Mouse (Mus musculus) embryonic facial prominence, embryonic 12.5 days (tissue): Measurements from ENCODE around the gene Sh3kbp1. TPM values are rescaled to one million over a fixed set of nuclear protein-coding genes. Genes with fewer than 3 reads are reported as not detected.

ENCODE experiments used
- ATAC-seq: fragments of 200-750 bp; cut with Nextera tagmentation; 2 replicates; pipeline ENCODE4 v1.8.0; 2017; ENCODE audit not compliant: insufficient number of reproducible peaks, insufficient read depth, low FRiP score, low TSS enrichment
- H3K27ac ChIP-seq: fragments of 300-500 bp; sonication (generic); 2 replicates; pipeline ENCODE4 v1.5.1; 2016; ENCODE audit warnings: mild to moderate bottlenecking
- H3K27me3 ChIP-seq: fragments of 300-500 bp; sonication (generic); 2 replicates; pipeline ENCODE4 v1.6.1; 2016; ENCODE audit warnings: mild to moderate bottlenecking, moderate library complexity
- H3K36me3 ChIP-seq: fragments of 300-500 bp; sonication (generic); 2 replicates; pipeline ENCODE4 v1.6.1; 2016; ENCODE audit warnings: mild to moderate bottlenecking
- H3K4me1 ChIP-seq: fragments of 300-500 bp; sonication (generic); 2 replicates; pipeline ENCODE4 v1.6.1; 2016
- H3K4me2 ChIP-seq: fragments of 300-500 bp; sonication (generic); replicated peaks from 2 replicates; pipeline ENCODE4 v1.6.1; 2016; ENCODE audit warnings: mild to moderate bottlenecking, moderate library complexity
- H3K4me3 ChIP-seq: fragments of 300-500 bp; sonication (generic); 2 replicates; pipeline ENCODE4 v1.5.1; 2016; ENCODE audit warnings: mild to moderate bottlenecking
- H3K9ac ChIP-seq: fragments of 300-500 bp; sonication (generic); 2 replicates; pipeline ENCODE4 v1.6.1; 2016; ENCODE audit warnings: mild to moderate bottlenecking, moderate library complexity
- H3K9me3 ChIP-seq: fragments of 300-500 bp; sonication (generic); 2 replicates; pipeline ENCODE4 v1.6.1; 2016; ENCODE audit warnings: mild to moderate bottlenecking, moderate library complexity
- WGBS: fragments of 180-500 bp; shearing (Covaris S2); methylation state at CpG from one replicate; pipeline ENCODE4 v1.1.7; 2016; 5-methylcytosine and 5-hydroxymethylcytosine counted together
- polyA plus RNA-seq: library from polyadenylated mRNA; unstranded; fragments of >200 nt; fragmentation: Nextera tagmentation; extraction: Ambion mirVana; gene quantifications from 2 replicates; pipeline ENCODE4 v1.2.1, GENCODE M21; 2016

Gene Sh3kbp1
- polyA plus RNA-seq, 1 experiment from 2014 or later, result 39.9 TPM

GRCm38 (mm10) chrX:159711070-159712029, 84.3 kb downstream of the Sh3kbp1 start:
- no peaks in the 10 kb centered on the region; the same call in 1 of the 2 replicates for H3K27me3 ChIP-seq
- no peaks in the 10 kb centered on the region for H3K36me3 ChIP-seq
- H3K9ac ChIP-seq, result no peak overlapping the region
- no peaks in the 10 kb centered on the region for H3K9me3 ChIP-seq
- H3K4me3 ChIP-seq, result no peak overlapping the region
- no peak overlapping the region for H3K4me2 ChIP-seq
- WGBS, result 82% methylated on average over 13 of the region's 13 CpGs
- no peak overlapping the region for H3K27ac ChIP-seq
- ATAC-seq, result no peak
- peaks cover 4% of the 10 kb centered on the region; the same call in 1 of the 2 replicates for H3K4me1 ChIP-seq

- H3K4me2 ChIP-seq, result no peak overlapping the region
Measured at GRCm38 (mm10) chrX:159713191-159713590, 86.1 kb downstream of the Sh3kbp1 start.

DNA sequence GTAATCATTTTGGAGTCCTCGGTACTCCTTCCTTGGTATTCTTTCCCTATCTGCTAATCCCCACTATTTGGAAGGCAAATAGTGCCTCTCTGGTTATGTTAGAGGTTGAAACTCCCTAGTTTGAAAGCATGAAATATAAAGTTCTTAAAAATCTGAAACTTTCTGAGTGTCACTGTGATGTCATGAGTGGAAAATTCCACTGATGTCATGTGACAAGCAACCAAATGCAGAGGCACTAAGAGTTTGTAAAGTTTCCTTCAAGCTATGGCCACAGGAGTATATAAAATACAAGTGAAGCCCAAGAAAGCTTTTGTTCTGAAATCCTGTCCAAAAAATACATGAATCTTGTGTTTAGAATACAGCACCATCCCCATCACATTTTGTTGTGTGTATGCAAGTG, 94.3 kb downstream of the Sh3kbp1 start:
- 82% methylated on average over 1 of the region's 1 CpGs for WGBS
- no peak for ATAC-seq
- Histone ChIP-seq H3K9ac (no peak overlapping the region), H3K27me3 (no peaks in the 10 kb centered on the region), H3K4me1 (no peaks in the 10 kb centered on the region), H3K4me3 (no peak overlapping the region), H3K9me3 (no peaks in the 10 kb centered on the region), H3K27ac (no peak overlapping the region), H3K4me2 (no peak overlapping the region), H3K36me3 (no peaks in the 10 kb centered on the region)

More at GRCm38 (mm10) chrX:159713191-159713590, 86.1 kb downstream of the Sh3kbp1 start:
- peaks cover 4% of the 10 kb centered on the region; the same call in 1 of the 2 replicates for H3K4me1 ChIP-seq
- H3K4me3 ChIP-seq, result no peak overlapping the region
- no peaks in the 10 kb centered on the region; the same call in 1 of the 2 replicates for H3K27me3 ChIP-seq
- ATAC-seq, result no peak
- no peaks in the 10 kb centered on the region for H3K9me3 ChIP-seq
- no peak overlapping the region for H3K9ac ChIP-seq
- H3K36me3 ChIP-seq, result no peaks in the 10 kb centered on the region
- no peak overlapping the region for H3K27ac ChIP-seq
- WGBS, result 87% methylated on average over 2 of the region's 2 CpGs

DNA sequence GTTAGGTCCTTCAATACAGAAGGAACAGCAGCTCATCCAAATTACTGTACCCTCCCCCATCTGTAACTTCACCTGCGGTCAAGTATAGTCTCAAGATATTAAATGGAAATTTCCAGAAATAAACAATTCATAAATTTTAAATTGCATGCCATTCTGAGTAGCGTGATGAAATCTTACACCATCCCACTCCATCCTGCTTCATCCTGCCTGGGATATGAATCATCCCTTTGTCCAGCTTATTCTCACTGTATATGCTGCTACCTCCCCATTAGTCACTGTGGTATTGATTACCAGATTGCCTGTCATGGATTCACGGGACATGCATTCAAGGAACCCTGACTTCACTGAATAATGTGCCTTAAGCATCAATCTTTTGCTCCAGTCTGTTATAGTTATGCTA, 104.3 kb downstream of the Sh3kbp1 start:
- Histone ChIP-seq H3K36me3 (no peaks in the 10 kb centered on the region), H3K4me3 (no peak overlapping the region), H3K4me2 (no peak overlapping the region), H3K4me1 (no peaks in the 10 kb centered on the region), H3K27me3 (peaks cover 3% of the 10 kb centered on the region; the same call in 1 of the 2 replicates), H3K9me3 (no peaks in the 10 kb centered on the region), H3K9ac (no peak overlapping the region), H3K27ac (no peak overlapping the region)
- 75% methylated on average over 3 of the region's 3 CpGs for WGBS
- ATAC-seq, result no peak

- H3K4me3 ChIP-seq, result no peak overlapping the region
- H3K27me3 ChIP-seq, result peaks cover 3% of the 10 kb centered on the region; the same call in 1 of the 2 replicates
- no peak for ATAC-seq
- H3K4me2 ChIP-seq, result no peak overlapping the region
- no peak overlapping the region for H3K9ac ChIP-seq
- no peaks in the 10 kb centered on the region for H3K9me3 ChIP-seq
- H3K36me3 ChIP-seq, result no peaks in the 10 kb centered on the region
- H3K4me1 ChIP-seq, result no peaks in the 10 kb centered on the region
- 76% methylated on average over 3 of the region's 3 CpGs for WGBS
- no peak overlapping the region for H3K27ac ChIP-seq
Measured at GRCm38 (mm10) chrX:159732845-159733244, 105.8 kb downstream of the Sh3kbp1 start.

GRCm38 (mm10) chrX:159733948-159734347, 106.9 kb downstream of the Sh3kbp1 start:
- H3K4me3 ChIP-seq, result no peak overlapping the region
- WGBS, result 73% methylated on average over 2 of the region's 2 CpGs
- H3K27me3 ChIP-seq, result peaks cover 3% of the 10 kb centered on the region; the same call in 1 of the 2 replicates
- H3K9ac ChIP-seq, result no peak overlapping the region
- no peak overlapping the region for H3K27ac ChIP-seq
- H3K9me3 ChIP-seq, result no peaks in the 10 kb centered on the region
- no peak overlapping the region for H3K4me2 ChIP-seq
- no peak for ATAC-seq
- H3K36me3 ChIP-seq, result no peaks in the 10 kb centered on the region
- no peaks in the 10 kb centered on the region for H3K4me1 ChIP-seq

- Histone ChIP-seq H3K27ac (no peak overlapping the region), H3K27me3 (peaks cover 3% of the 10 kb centered on the region; the same call in 1 of the 2 replicates)
- WGBS, result 55% methylated on average over 6 of the region's 6 CpGs
Measured at GRCm38 (mm10) chrX:159735513-159736099, 108.5 kb downstream of the Sh3kbp1 start.

DNA sequence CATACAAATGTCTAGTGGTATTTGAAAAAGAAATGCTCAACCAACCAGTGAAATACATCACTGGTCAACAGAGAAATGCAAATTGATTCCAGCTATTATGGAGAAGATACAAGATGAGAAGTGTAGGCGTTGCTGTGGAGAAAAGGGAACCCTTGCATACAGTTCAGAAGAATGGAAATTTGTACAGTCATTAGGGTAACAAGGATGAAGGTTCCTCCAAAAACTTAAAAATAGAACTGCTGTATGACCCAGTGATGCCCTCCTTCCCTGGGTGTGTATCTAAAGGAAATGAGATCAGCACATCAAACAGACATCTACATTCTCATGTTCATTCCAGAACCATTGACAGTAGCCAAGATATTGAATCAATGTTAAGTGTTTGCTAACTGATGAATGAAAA, 110.3 kb downstream of the Sh3kbp1 start:
- H3K9me3 ChIP-seq, result no peaks in the 10 kb centered on the region
- 80% methylated on average over 1 of the region's 1 CpGs for WGBS
- H3K36me3 ChIP-seq, result no peaks in the 10 kb centered on the region
- peaks cover 3% of the 10 kb centered on the region; the same call in 1 of the 2 replicates for H3K27me3 ChIP-seq
- no peak overlapping the region for H3K9ac ChIP-seq
- no peak for ATAC-seq
- no peaks in the 10 kb centered on the region for H3K4me1 ChIP-seq
- no peak overlapping the region for H3K4me3 ChIP-seq
- H3K27ac ChIP-seq, result no peak overlapping the region
- no peak overlapping the region for H3K4me2 ChIP-seq

More at GRCm38 (mm10) chrX:159735513-159736099, 108.5 kb downstream of the Sh3kbp1 start:
- H3K4me3 ChIP-seq, result no peak overlapping the region
- no peaks in the 10 kb centered on the region for H3K4me1 ChIP-seq
- H3K9ac ChIP-seq, result no peak overlapping the region
- no peaks in the 10 kb centered on the region for H3K36me3 ChIP-seq
- H3K9me3 ChIP-seq, result no peaks in the 10 kb centered on the region
- H3K4me2 ChIP-seq, result no peak overlapping the region
- no peak for ATAC-seq

DNA sequence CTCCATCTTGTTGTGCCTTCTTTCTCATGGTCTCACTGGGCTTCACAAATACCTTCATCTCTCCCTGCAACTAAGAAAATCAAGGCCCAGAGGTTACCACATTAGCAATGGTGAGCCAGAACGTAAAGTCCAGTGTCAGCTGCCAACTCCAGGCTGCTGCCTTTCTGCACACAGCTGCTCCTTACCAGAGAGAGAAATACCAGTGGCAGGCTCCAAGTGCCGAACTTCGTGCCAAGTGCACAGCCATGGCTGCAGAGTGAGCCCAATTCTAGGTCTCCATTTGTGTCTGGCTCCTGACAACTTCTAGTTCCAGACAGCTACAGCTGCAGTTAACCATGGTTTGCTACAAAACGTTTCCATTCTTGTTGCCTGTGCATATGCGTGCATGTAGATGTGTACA, 117.0 kb downstream of the Sh3kbp1 start:
- Histone ChIP-seq H3K9ac (no peak overlapping the region), H3K27me3 (peaks cover 4% of the 10 kb centered on the region; the same call in 1 of the 2 replicates), H3K4me2 (no peak overlapping the region), H3K27ac (no peak overlapping the region), H3K4me1 (no peaks in the 10 kb centered on the region), H3K4me3 (no peak overlapping the region), H3K36me3 (no peaks in the 10 kb centered on the region), H3K9me3 (no peaks in the 10 kb centered on the region)
- ATAC-seq, result no peak
- WGBS, result 70% methylated on average over 5 of the region's 5 CpGs

DNA sequence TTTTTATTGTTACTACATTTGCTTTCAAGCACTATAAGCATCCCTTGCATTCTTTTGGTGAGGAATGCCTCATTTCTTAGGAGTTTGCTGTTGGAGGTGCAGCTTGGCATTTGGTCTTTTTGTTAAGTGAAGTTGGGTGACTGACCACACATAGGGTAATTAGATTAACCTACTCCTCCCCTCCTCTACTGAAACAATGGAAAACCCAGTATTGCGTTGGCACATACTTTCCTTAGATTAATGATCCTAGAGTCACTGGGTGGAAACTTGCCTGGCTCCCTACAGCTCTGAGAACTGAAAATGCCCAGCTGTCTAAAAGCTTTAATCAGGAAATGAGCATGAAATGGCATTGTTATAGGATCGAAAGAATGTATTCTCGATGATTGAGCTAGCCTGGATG, 117.5 kb downstream of the Sh3kbp1 start:
- Histone ChIP-seq H3K36me3 (no peaks in the 10 kb centered on the region), H3K4me3 (no peak overlapping the region), H3K4me1 (no peaks in the 10 kb centered on the region), H3K9me3 (no peaks in the 10 kb centered on the region), H3K27ac (no peak overlapping the region), H3K9ac (no peak overlapping the region), H3K27me3 (peaks cover 4% of the 10 kb centered on the region; the same call in 1 of the 2 replicates), H3K4me2 (no peak overlapping the region)
- 60% methylated on average over 3 of the region's 3 CpGs for WGBS
- ATAC-seq, result no peak

GRCm38 (mm10) chrX:159751834-159752233, 124.8 kb downstream of the Sh3kbp1 start:
- no peaks in the 10 kb centered on the region for H3K4me1 ChIP-seq
- no peaks in the 10 kb centered on the region for H3K36me3 ChIP-seq
- WGBS, result 83% methylated on average over 1 of the region's 1 CpGs
- H3K4me3 ChIP-seq, result no peak overlapping the region
- ATAC-seq, result no peak
- no peak overlapping the region for H3K27ac ChIP-seq
- H3K4me2 ChIP-seq, result no peak overlapping the region
- H3K9ac ChIP-seq, result no peak overlapping the region
- H3K27me3 ChIP-seq, result no peaks in the 10 kb centered on the region
- H3K9me3 ChIP-seq, result no peaks in the 10 kb centered on the region

GRCm38 (mm10) chrX:159756261-159756660, 129.2 kb downstream of the Sh3kbp1 start:
- ATAC-seq, result no peak
- Histone ChIP-seq H3K4me3 (no peak overlapping the region), H3K27ac (no peak overlapping the region), H3K4me1 (no peaks in the 10 kb centered on the region), H3K9ac (no peak overlapping the region), H3K4me2 (no peak overlapping the region), H3K27me3 (no peaks in the 10 kb centered on the region), H3K9me3 (no peaks in the 10 kb centered on the region), H3K36me3 (no peaks in the 10 kb centered on the region)
